Mouse (Mus musculus): Measurements from ENCODE around the gene Prps2. TPM values are rescaled to one million over a fixed set of nuclear protein-coding genes. Genes with fewer than 3 reads are reported as not detected.

Prps2 gene
- polyA plus RNA-seq, 1 experiment from 2014 or later = 38.0 TPM

- WGBS = 22% methylated on average over 1 of the region's 1 CpGs
- Histone ChIP-seq H3K27me3 (replicated peaks; ENCODE audit: control insufficient read depth, insufficient read depth, low read length) (0 out of 2 replicates have a peak, but pooled peaks cover 5% of the 10 kb centered on the region), H3K9ac (ENCODE audit: low read length) (no peak overlapping the region), H3K9me3 (ENCODE audit: control insufficient read depth, low read length) (no peaks in the 10 kb centered on the region), H3K4me2 (ENCODE audit: low read length) (no peak overlapping the region), H3K4me3 (ENCODE audit: low read depth, low read length) (no peak overlapping the region), H3K27ac (ENCODE audit: low read depth) (no peak overlapping the region), H3K36me3 (ENCODE audit: control insufficient read depth, insufficient read depth, low read length) (no peaks in the 10 kb centered on the region), H3K4me1 (replicated peaks; ENCODE audit: control insufficient read depth, insufficient read depth, low read length) (no peaks in the 10 kb centered on the region)
- no peak for ATAC-seq (replicated peaks; ENCODE audit: low FRiP score, low TSS enrichment, low read depth)
- no peak for DNase-seq (ENCODE audit: low spot score)
Observed at GRCm38 (mm10) chrX:167332607-167333006, 49.9 kb downstream of the Prps2 start.

GRCm38 (mm10) chrX:167330993-167331392, 51.6 kb downstream of the Prps2 start:
- Histone ChIP-seq H3K9me3 (ENCODE audit: control insufficient read depth, low read length) (no peaks in the 10 kb centered on the region), H3K36me3 (ENCODE audit: control insufficient read depth, insufficient read depth, low read length) (no peaks in the 10 kb centered on the region), H3K9ac (ENCODE audit: low read length) (no peak overlapping the region), H3K27ac (ENCODE audit: low read depth) (no peak overlapping the region), H3K27me3 (replicated peaks; ENCODE audit: control insufficient read depth, insufficient read depth, low read length) (0 out of 2 replicates have a peak, but pooled peaks cover 5% of the 10 kb centered on the region), H3K4me2 (ENCODE audit: low read length) (no peak overlapping the region), H3K4me1 (replicated peaks; ENCODE audit: control insufficient read depth, insufficient read depth, low read length) (no peaks in the 10 kb centered on the region), H3K4me3 (ENCODE audit: low read depth, low read length) (no peak overlapping the region)
- DNase-seq (ENCODE audit: low spot score) (no peak), ATAC-seq (replicated peaks; ENCODE audit: low FRiP score, low TSS enrichment, low read depth) (no peak)
- 68% methylated on average over 4 of the region's 4 CpGs for WGBS

- Histone ChIP-seq H3K27me3 (replicated peaks; ENCODE audit: control insufficient read depth, insufficient read depth, low read length) (0 out of 2 replicates have a peak, but pooled peaks cover 5% of the 10 kb centered on the region), H3K27ac (ENCODE audit: low read depth) (no peak within 1 kb of the TSS), H3K4me2 (ENCODE audit: low read length) (no peak within 1 kb of the TSS), H3K9ac (ENCODE audit: low read length) (no peak within 1 kb of the TSS), H3K36me3 (ENCODE audit: control insufficient read depth, insufficient read depth, low read length) (no peaks in the 10 kb centered on the region), H3K4me1 (replicated peaks; ENCODE audit: control insufficient read depth, insufficient read depth, low read length) (no peaks in the 10 kb centered on the region), H3K9me3 (ENCODE audit: control insufficient read depth, low read length) (no peaks in the 10 kb centered on the region), H3K4me3 (ENCODE audit: low read depth, low read length) (no peak within 1 kb of the TSS)
- 71% methylated on average over 6 of the region's 6 CpGs for WGBS
- no peak for DNase-seq (ENCODE audit: low spot score)
- ATAC-seq (replicated peaks; ENCODE audit: low FRiP score, low TSS enrichment, low read depth) = no peak
Observed at GRCm38 (mm10) chrX:167330399-167330798, 52.1 kb downstream of the Prps2 start, which contains the start of gene Tlr7. Tlr7 (minus strand) TSS chrX:167330558.

GRCm38 (mm10) chrX:167329620-167330019, 52.9 kb downstream of the Prps2 start:
- WGBS = 93% methylated on average over 1 of the region's 1 CpGs

GRCm38 (mm10) chrX:167329098-167329497, 53.5 kb downstream of the Prps2 start:
- Histone ChIP-seq H3K27ac (ENCODE audit: low read depth) (no peak overlapping the region), H3K9me3 (ENCODE audit: control insufficient read depth, low read length) (no peaks in the 10 kb centered on the region), H3K4me1 (replicated peaks; ENCODE audit: control insufficient read depth, insufficient read depth, low read length) (no peaks in the 10 kb centered on the region), H3K4me3 (ENCODE audit: low read depth, low read length) (no peak overlapping the region), H3K9ac (ENCODE audit: low read length) (no peak overlapping the region), H3K4me2 (ENCODE audit: low read length) (no peak overlapping the region), H3K27me3 (replicated peaks; ENCODE audit: control insufficient read depth, insufficient read depth, low read length) (0 out of 2 replicates have a peak, but pooled peaks cover 5% of the 10 kb centered on the region), H3K36me3 (ENCODE audit: control insufficient read depth, insufficient read depth, low read length) (no peaks in the 10 kb centered on the region)
- no peak for ATAC-seq (replicated peaks; ENCODE audit: low FRiP score, low TSS enrichment, low read depth)
- 40% methylated on average over 1 of the region's 1 CpGs for whole genome bisulfite sequencing
- no peak for DNase-seq (ENCODE audit: low spot score)

More at GRCm38 (mm10) chrX:167329620-167330019, 52.9 kb downstream of the Prps2 start:
- no peak overlapping the region for H3K4me3 ChIP-seq (ENCODE audit: low read depth, low read length)
- ATAC-seq (replicated peaks; ENCODE audit: low FRiP score, low TSS enrichment, low read depth) (no peak), DNase-seq (ENCODE audit: low spot score) (no peak)
- H3K4me1 ChIP-seq (replicated peaks; ENCODE audit: control insufficient read depth, insufficient read depth, low read length) = no peaks in the 10 kb centered on the region
- no peaks in the 10 kb centered on the region for H3K36me3 ChIP-seq (ENCODE audit: control insufficient read depth, insufficient read depth, low read length)
- no peak overlapping the region for H3K9ac ChIP-seq (ENCODE audit: low read length)
- no peak overlapping the region for H3K27ac ChIP-seq (ENCODE audit: low read depth)
- H3K4me2 ChIP-seq (ENCODE audit: low read length) = no peak overlapping the region
- no peaks in the 10 kb centered on the region for H3K9me3 ChIP-seq (ENCODE audit: control insufficient read depth, low read length)
- 0 out of 2 replicates have a peak, but pooled peaks cover 5% of the 10 kb centered on the region for H3K27me3 ChIP-seq (replicated peaks; ENCODE audit: control insufficient read depth, insufficient read depth, low read length)

GRCm38 (mm10) chrX:167328519-167328918, 54.0 kb downstream of the Prps2 start:
- H3K27me3 ChIP-seq (replicated peaks; ENCODE audit: control insufficient read depth, insufficient read depth, low read length) = 0 out of 2 replicates have a peak, but pooled peaks cover 5% of the 10 kb centered on the region
- H3K36me3 ChIP-seq (ENCODE audit: control insufficient read depth, insufficient read depth, low read length) = no peaks in the 10 kb centered on the region
- no peaks in the 10 kb centered on the region for H3K4me1 ChIP-seq (replicated peaks; ENCODE audit: control insufficient read depth, insufficient read depth, low read length)
- no peak overlapping the region for H3K27ac ChIP-seq (ENCODE audit: low read depth)
- no peaks in the 10 kb centered on the region for H3K9me3 ChIP-seq (ENCODE audit: control insufficient read depth, low read length)
- H3K4me3 ChIP-seq (ENCODE audit: low read depth, low read length) = no peak overlapping the region
- H3K4me2 ChIP-seq (ENCODE audit: low read length) = no peak overlapping the region
- DNase-seq (ENCODE audit: low spot score) (no peak), ATAC-seq (replicated peaks; ENCODE audit: low FRiP score, low TSS enrichment, low read depth) (no peak)
- WGBS = 87% methylated on average over 3 of the region's 3 CpGs
- no peak overlapping the region for H3K9ac ChIP-seq (ENCODE audit: low read length)

GRCm38 (mm10) chrX:167323742-167324141, 58.8 kb downstream of the Prps2 start:
- Histone ChIP-seq H3K27me3 (replicated peaks; ENCODE audit: control insufficient read depth, insufficient read depth, low read length) (peaks cover 4% of the 10 kb centered on the region; the same call in 1 of the 2 replicates), H3K9me3 (ENCODE audit: control insufficient read depth, low read length) (no peaks in the 10 kb centered on the region), H3K4me1 (replicated peaks; ENCODE audit: control insufficient read depth, insufficient read depth, low read length) (no peaks in the 10 kb centered on the region), H3K27ac (ENCODE audit: low read depth) (no peak overlapping the region), H3K36me3 (ENCODE audit: control insufficient read depth, insufficient read depth, low read length) (no peaks in the 10 kb centered on the region), H3K4me2 (ENCODE audit: low read length) (no peak overlapping the region), H3K4me3 (ENCODE audit: low read depth, low read length) (no peak overlapping the region), H3K9ac (ENCODE audit: low read length) (no peak overlapping the region)
- no peak for DNase-seq (ENCODE audit: low spot score)
- WGBS = 30% methylated on average over 1 of the region's 1 CpGs
- no peak for ATAC-seq (replicated peaks; ENCODE audit: low FRiP score, low TSS enrichment, low read depth)

- H3K9me3 ChIP-seq (ENCODE audit: control insufficient read depth, low read length) = no peaks in the 10 kb centered on the region
- ATAC-seq (replicated peaks; ENCODE audit: low FRiP score, low TSS enrichment, low read depth) (no peak), DNase-seq (ENCODE audit: low spot score) (no peak)
- no peak overlapping the region for H3K4me3 ChIP-seq (ENCODE audit: low read depth, low read length)
- H3K4me1 ChIP-seq (replicated peaks; ENCODE audit: control insufficient read depth, insufficient read depth, low read length) = no peaks in the 10 kb centered on the region
- no peak overlapping the region for H3K9ac ChIP-seq (ENCODE audit: low read length)
- H3K36me3 ChIP-seq (ENCODE audit: control insufficient read depth, insufficient read depth, low read length) = no peaks in the 10 kb centered on the region
- 56% methylated on average over 4 of the region's 4 CpGs for WGBS
- no peak overlapping the region for H3K27ac ChIP-seq (ENCODE audit: low read depth)
- H3K4me2 ChIP-seq (ENCODE audit: low read length) = no peak overlapping the region
- peaks cover 7% of the 10 kb centered on the region; the same call in 1 of the 2 replicates for H3K27me3 ChIP-seq (replicated peaks; ENCODE audit: control insufficient read depth, insufficient read depth, low read length)
Observed at GRCm38 (mm10) chrX:167321233-167321806, 61.2 kb downstream of the Prps2 start.

GRCm38 (mm10) chrX:167318819-167319396, 63.6 kb downstream of the Prps2 start:
- Histone ChIP-seq H3K4me3 (ENCODE audit: low read depth, low read length) (no peak overlapping the region), H3K27ac (ENCODE audit: low read depth) (no peak overlapping the region), H3K4me2 (ENCODE audit: low read length) (no peak overlapping the region), H3K9me3 (ENCODE audit: control insufficient read depth, low read length) (no peaks in the 10 kb centered on the region), H3K9ac (ENCODE audit: low read length) (no peak overlapping the region), H3K27me3 (replicated peaks; ENCODE audit: control insufficient read depth, insufficient read depth, low read length) (peaks cover 7% of the 10 kb centered on the region; the same call in 1 of the 2 replicates), H3K36me3 (ENCODE audit: control insufficient read depth, insufficient read depth, low read length) (no peaks in the 10 kb centered on the region), H3K4me1 (replicated peaks; ENCODE audit: control insufficient read depth, insufficient read depth, low read length) (no peaks in the 10 kb centered on the region)
- DNase-seq (ENCODE audit: low spot score) (no peak), ATAC-seq (replicated peaks; ENCODE audit: low FRiP score, low TSS enrichment, low read depth) (no peak)
- 66% methylated on average over 4 of the region's 4 CpGs for WGBS
